Mouse (Mus musculus) cerebellum, adult 2 months (tissue): ENCODE measurements around the gene Urgcp.

ENCODE experiments used
- CTCF ChIP-seq: fragments of 200-500 bp; IDR thresholded peaks from 2 replicates; pipeline ENCODE4 v1.5.1; 2011; ENCODE audit warnings: low read depth, mild to moderate bottlenecking, control low read depth, low read length, moderate library complexity, borderline replicate concordance; ENCODE audit not compliant: insufficient read depth
- POLR2A ChIP-seq: fragments of 200-500 bp; IDR thresholded peaks from 2 replicates; pipeline ENCODE4 v1.6.1; 2011; ENCODE audit warnings: low read length, control low read depth, borderline replicate concordance; ENCODE audit not compliant: insufficient read depth

DNA sequence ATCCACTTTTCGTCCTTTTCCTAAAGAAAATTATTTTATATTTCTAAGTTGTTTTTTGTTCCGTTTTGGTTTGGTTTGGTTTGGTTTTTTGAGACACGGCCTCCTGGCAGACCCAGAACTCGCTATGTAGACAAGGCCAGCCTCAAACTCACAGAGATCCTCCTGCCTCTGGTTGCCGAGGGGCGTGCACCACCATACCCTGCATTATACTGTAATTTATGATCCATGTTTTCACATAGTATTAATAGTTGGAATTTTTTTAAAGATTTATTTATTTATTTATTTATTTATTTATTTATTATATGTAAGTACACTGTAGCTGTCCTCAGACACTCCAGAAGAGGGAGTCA is 432 bp upstream of the Urgcp start:
- TF ChIP-seq CTCF (no peak), POLR2A (no peak)
